Mouse (Mus musculus): ENCODE data around the gene Spry1. TPM values are rescaled to one million over a fixed set of nuclear protein-coding genes. Genes with fewer than 3 reads are reported as not detected.

Spry1 gene
- polyA plus RNA-seq, 1 experiment, result 6.2 TPM

DNA sequence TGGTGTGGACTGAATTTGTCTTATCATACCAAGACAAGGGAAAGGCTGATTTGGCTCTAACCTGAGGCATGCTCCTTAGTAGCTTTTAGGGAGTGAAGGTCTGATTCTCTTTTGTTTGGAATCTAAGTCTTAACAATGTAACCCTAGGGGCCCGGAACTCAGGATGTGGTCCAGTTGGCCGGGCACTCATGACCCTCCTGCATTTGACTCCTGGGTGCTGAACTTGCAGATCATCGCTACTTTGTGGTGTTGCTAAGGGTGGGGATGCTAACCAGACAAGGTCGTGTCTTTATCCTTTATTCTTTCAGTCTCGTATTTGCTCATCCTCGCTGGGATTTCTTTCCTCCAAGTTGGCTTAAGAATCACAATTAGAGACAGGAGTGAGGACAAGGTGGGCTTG lies 47.0 kb downstream of the Spry1 start:
- peak overlapping the region; percentile 41 for H3K4me3 ChIP-seq (replicated peaks; ENCODE audit: control insufficient read depth, low read depth, low read length)
- 30% methylated on average over 6 of the region's 6 CpGs for WGBS
- TF ChIP-seq CTCF (IDR thresholded peaks at IDR 0.05; ENCODE audit: control insufficient read depth, insufficient read depth, low read length), result no peak
- TF ChIP-seq POLR2A (IDR thresholded peaks at IDR 0.05; ENCODE audit: borderline replicate concordance, control insufficient read depth, low read depth, low read length), result no peak
- H3K4me1 ChIP-seq (ENCODE audit: control insufficient read depth, insufficient read depth, low read length), result no peaks in the 10 kb centered on the region
- H3K27ac ChIP-seq (ENCODE audit: control insufficient read depth, insufficient read depth, low read depth, low read length, poor library complexity), result no peak overlapping the region; the same call in 1 of the 2 replicates

DNA sequence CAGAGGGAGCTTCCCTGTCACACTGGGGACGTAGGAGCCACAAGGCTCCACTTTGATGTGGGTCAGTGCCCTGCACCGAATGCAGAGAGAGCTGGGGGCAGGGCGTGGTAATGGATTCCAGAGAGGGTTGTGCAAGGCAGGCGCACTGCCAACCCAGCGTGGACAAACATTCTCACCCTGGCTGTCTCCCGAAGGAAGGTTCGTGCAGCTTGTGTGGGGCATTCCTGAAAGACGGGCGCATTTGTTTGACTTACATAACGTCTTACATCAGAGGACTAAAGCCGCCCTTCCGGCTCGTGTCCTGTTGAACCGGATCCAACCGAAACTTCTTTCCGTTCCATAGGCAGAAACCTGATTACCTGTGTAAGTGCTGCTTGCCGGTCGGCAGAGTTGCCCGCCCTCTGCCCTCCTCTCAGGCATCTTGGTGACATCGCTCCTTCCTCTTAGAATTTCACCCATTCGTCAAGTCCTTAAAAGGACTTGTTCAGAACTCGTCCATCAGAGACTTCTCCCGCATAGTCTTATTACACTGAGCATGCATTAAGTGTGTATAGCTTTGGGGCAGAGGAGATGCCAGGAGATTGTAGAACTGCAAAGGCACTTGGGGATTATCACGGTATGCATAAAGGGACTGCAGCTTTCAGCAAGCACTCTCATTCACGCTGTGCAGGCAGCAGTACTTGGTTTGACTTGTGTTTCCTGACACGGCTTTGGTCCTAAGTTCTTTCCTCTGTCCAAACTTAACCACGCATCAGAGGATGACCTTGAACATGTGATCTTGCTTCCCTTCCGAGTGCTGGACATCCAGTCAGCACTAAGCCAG lies 47.6 kb downstream of the Spry1 start:
- TF ChIP-seq CTCF (IDR thresholded peaks at IDR 0.05; ENCODE audit: control insufficient read depth, insufficient read depth, low read length), result no peak
- 0 out of 2 replicates have a peak, but pooled peaks have one; percentile 14 for TF ChIP-seq POLR2A (IDR thresholded peaks at IDR 0.05; ENCODE audit: borderline replicate concordance, control insufficient read depth, low read depth, low read length)
- Histone ChIP-seq H3K4me1 (ENCODE audit: control insufficient read depth, insufficient read depth, low read length) (no peaks in the 10 kb centered on the region), H3K4me3 (replicated peaks; ENCODE audit: control insufficient read depth, low read depth, low read length) (peak overlapping the region; percentile 41), H3K27ac (ENCODE audit: control insufficient read depth, insufficient read depth, low read depth, low read length, poor library complexity) (no peak overlapping the region; the same call in 1 of the 2 replicates)
- 25% methylated on average over 28 of the region's 28 CpGs for WGBS

- no peak overlapping the region for H3K27ac ChIP-seq (ENCODE audit: control insufficient read depth, insufficient read depth, low read depth, low read length, poor library complexity)
- no peak for TF ChIP-seq CTCF (IDR thresholded peaks at IDR 0.05; ENCODE audit: control insufficient read depth, insufficient read depth, low read length)
- H3K4me1 ChIP-seq (ENCODE audit: control insufficient read depth, insufficient read depth, low read length), result peaks cover 2% of the 10 kb centered on the region; the same call in 1 of the 2 replicates
- WGBS, result 3% methylated on average over 4 of the region's 4 CpGs
- no peak overlapping the region for H3K4me3 ChIP-seq (replicated peaks; ENCODE audit: control insufficient read depth, low read depth, low read length)
Measured at GRCm38 (mm10) chr3:37692945-37693344, 53.2 kb downstream of the Spry1 start.

- H3K4me1 ChIP-seq (ENCODE audit: control insufficient read depth, insufficient read depth, low read length), result peaks cover 2% of the 10 kb centered on the region; the same call in 1 of the 2 replicates
- no peak overlapping the region for H3K27ac ChIP-seq (ENCODE audit: control insufficient read depth, insufficient read depth, low read depth, low read length, poor library complexity)
- TF ChIP-seq POLR2A (IDR thresholded peaks at IDR 0.05; ENCODE audit: borderline replicate concordance, control insufficient read depth, low read depth, low read length) (no peak), CTCF (IDR thresholded peaks at IDR 0.05; ENCODE audit: control insufficient read depth, insufficient read depth, low read length) (no peak)
- WGBS, result 10% methylated on average over 8 of the region's 8 CpGs
- H3K4me3 ChIP-seq (replicated peaks; ENCODE audit: control insufficient read depth, low read depth, low read length), result no peak overlapping the region
Measured at GRCm38 (mm10) chr3:37693552-37693951, 53.8 kb downstream of the Spry1 start.

Other genes starting within 250 kb of the Spry1 start
- gene Spata5, start 220.1 kb upstream of the Spry1 start, polyA plus RNA-seq (2011; ENCODE audit: insufficient read depth, insufficient read length, low replicate concordance, missing spikeins), result 11.7 and 15.9 TPM in 2 replicates
- gene Nudt6, start 219.7 kb upstream of the Spry1 start, polyA plus RNA-seq (2011; ENCODE audit: insufficient read depth, insufficient read length, low replicate concordance, missing spikeins), result 3.4 and 7.3 TPM in 2 replicates
- 2.0 TPM in 1 of 2 replicates, not detected in the other for gene Gm5148, start 84.5 kb downstream of the Spry1 start, polyA plus RNA-seq (2011; ENCODE audit: insufficient read depth, insufficient read length, low replicate concordance, missing spikeins)

Measured in bone marrow, adult 2 months (tissue).